Mouse (Mus musculus) lung, postnatal 0 days (tissue): ENCODE data around the gene Akap12.

Experiments
- CTCF ChIP-seq: IDR thresholded peaks from 2 replicates; pipeline ENCODE4 v1.5.1; 2016; ENCODE audit warnings: antibody characterized with exemption, mild to moderate bottlenecking
- EP300 ChIP-seq: IDR thresholded peaks from 2 replicates; pipeline ENCODE4 v1.6.1; 2016; ENCODE audit warnings: antibody characterized with exemption, mild to moderate bottlenecking, control low read depth

DNA sequence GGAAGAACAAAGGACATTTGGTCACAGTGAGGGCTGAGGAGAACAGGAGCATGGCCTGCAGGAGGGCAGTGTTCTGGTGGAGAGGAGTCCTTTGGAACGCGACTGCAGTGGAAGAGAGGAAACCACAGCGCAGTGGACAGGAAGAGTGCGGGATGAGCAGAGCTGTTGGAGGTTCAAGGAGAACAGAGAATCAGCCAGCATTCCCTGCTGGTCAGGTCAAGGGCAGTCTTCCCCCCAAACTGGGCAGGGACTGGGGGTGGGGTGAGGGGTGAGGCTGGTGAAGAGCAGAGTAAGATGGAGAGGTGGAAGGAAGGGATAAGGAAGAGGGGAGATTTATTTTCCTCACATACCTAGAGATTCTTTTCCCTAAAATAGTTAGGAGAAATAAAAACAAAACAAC is 107.4 kb downstream of the Akap12 start:
- TF ChIP-seq CTCF (no peak), EP300 (no peak)
